Mouse (Mus musculus): ENCODE results near the gene Anp32a.

DNA sequence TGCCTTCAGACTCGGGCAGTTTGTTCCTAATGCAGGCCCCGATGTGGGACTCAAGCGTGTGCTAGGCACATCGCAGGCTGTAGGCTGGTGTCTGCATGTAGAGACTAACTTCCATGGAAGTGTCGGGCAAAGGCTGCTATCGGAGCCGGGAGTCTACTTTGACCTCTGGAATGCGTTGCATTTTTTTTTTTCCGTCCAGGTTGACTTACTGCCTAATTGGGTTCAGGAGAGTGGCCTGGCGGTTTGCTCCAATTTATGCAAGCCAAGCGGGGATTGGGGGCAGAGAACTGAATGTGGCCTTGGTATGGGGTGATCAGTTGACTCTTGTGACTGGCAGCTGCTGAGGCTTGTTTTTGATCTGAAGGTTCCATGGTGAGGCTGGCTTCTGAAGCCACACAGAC, 4.0 kb downstream of the Anp32a start:
- no peak for TF ChIP-seq CTCF (IDR thresholded peaks at IDR 0.05; ENCODE audit: insufficient read depth, low read depth, low read length)
- no peak for TF ChIP-seq POLR2A (IDR thresholded peaks at IDR 0.05; ENCODE audit: insufficient read depth, low read depth, low read length)

Data from olfactory bulb, adult 2 months (tissue).